Mouse (Mus musculus) kidney, embryonic 14.5 days (tissue): Measurements from ENCODE around the gene Ide. TPM values are rescaled to one million over a fixed set of nuclear protein-coding genes. Genes with fewer than 3 reads are reported as not detected.
A peak's percentile ranks its signal among the peaks of the same experiment; 100 is the strongest.

Source experiments
- ATAC-seq: fragments of 200-750 bp; cut with Nextera tagmentation; 2 replicates; pipeline ENCODE4 v1.8.0; 2017; ENCODE audit warnings: moderate number of reproducible peaks, mild to moderate bottlenecking, moderate TSS enrichment, moderate library complexity; ENCODE audit not compliant: low FRiP score, low TSS enrichment
- H3K27ac ChIP-seq: fragments of 300-500 bp; sonication (generic); 2 replicates; pipeline ENCODE4 v1.5.1; 2014; ENCODE audit warnings: low read depth, mild to moderate bottlenecking, low read length, moderate library complexity, mixed read lengths
- H3K27me3 ChIP-seq: fragments of 300-500 bp; sonication (generic); 2 replicates; pipeline ENCODE4 v1.6.1; 2014; ENCODE audit warnings: mild to moderate bottlenecking, low read length; ENCODE audit not compliant: control insufficient read depth, insufficient read depth
- H3K36me3 ChIP-seq: fragments of 300-500 bp; sonication (generic); 2 replicates; pipeline ENCODE4 v1.6.1; 2014; ENCODE audit warnings: low read length, mixed read lengths; ENCODE audit not compliant: control insufficient read depth, insufficient read depth
- H3K4me1 ChIP-seq: fragments of 300-500 bp; sonication (generic); 2 replicates; pipeline ENCODE4 v1.6.1; 2014; ENCODE audit warnings: low read length, mixed read lengths; ENCODE audit not compliant: control insufficient read depth, insufficient read depth
- H3K4me2 ChIP-seq: fragments of 300-500 bp; sonication (generic); replicated peaks from 2 replicates; pipeline ENCODE4 v1.6.1; 2014; ENCODE audit warnings: low read depth, mild to moderate bottlenecking, low read length
- H3K4me3 ChIP-seq: fragments of 300-500 bp; sonication (generic); 2 replicates; pipeline ENCODE4 v1.5.1; 2014; ENCODE audit warnings: mild to moderate bottlenecking, low read length
- H3K9ac ChIP-seq: fragments of 300-500 bp; sonication (generic); 2 replicates; pipeline ENCODE4 v1.6.1; 2014; ENCODE audit warnings: low read depth, mild to moderate bottlenecking, low read length, moderate library complexity
- H3K9me3 ChIP-seq: fragments of 300-500 bp; sonication (generic); 2 replicates; pipeline ENCODE4 v1.6.1; 2016; ENCODE audit warnings: low read length; ENCODE audit not compliant: control insufficient read depth
- WGBS: fragments of 180-500 bp; shearing (Covaris S2); extraction: QIAGEN DNeasy Blood & Tissue Kit; methylation state at CpG from one replicate; pipeline ENCODE4 v1.1.7; 2014; 5-methylcytosine and 5-hydroxymethylcytosine counted together
- polyA plus RNA-seq: library from polyadenylated mRNA; unstranded; fragments of >200 nt; fragmentation: Nextera tagmentation; extraction: Ambion mirVana; gene quantifications from 2 replicates; pipeline ENCODE4 v1.2.1, GENCODE M21; 2014

Ide gene
- polyA plus RNA-seq, 1 experiment from 2014 or later, result 74.9 TPM

- Histone ChIP-seq H3K4me3 (no peak overlapping the region), H3K36me3 (no peaks in the 10 kb centered on the region), H3K4me2 (no peak overlapping the region), H3K4me1 (no peaks in the 10 kb centered on the region), H3K27me3 (peaks cover 5% of the 10 kb centered on the region; the same call in 1 of the 2 replicates), H3K9ac (no peak overlapping the region), H3K27ac (no peak overlapping the region), H3K9me3 (peaks cover 6% of the 10 kb centered on the region; the same call in 1 of the 2 replicates)
- 30% methylated on average over 2 of the region's 2 CpGs for WGBS
- ATAC-seq, result no peak
Measured at GRCm38 (mm10) chr19:37242707-37243106, 94.9 kb downstream of the Ide start.

GRCm38 (mm10) chr19:37241201-37241600 is 96.5 kb downstream of the Ide start:
- Histone ChIP-seq H3K9me3 (peaks cover 6% of the 10 kb centered on the region; the same call in 1 of the 2 replicates), H3K4me1 (no peaks in the 10 kb centered on the region), H3K4me3 (no peak overlapping the region), H3K27me3 (peaks cover 6% of the 10 kb centered on the region; the same call in 1 of the 2 replicates), H3K27ac (no peak overlapping the region), H3K4me2 (no peak overlapping the region), H3K36me3 (no peaks in the 10 kb centered on the region), H3K9ac (no peak overlapping the region)
- 72% methylated on average over 5 of the region's 5 CpGs for WGBS
- ATAC-seq, result no peak

- Histone ChIP-seq H3K4me2 (no peak overlapping the region), H3K4me3 (no peak overlapping the region), H3K9me3 (no peaks in the 10 kb centered on the region), H3K27ac (no peak overlapping the region), H3K4me1 (no peaks in the 10 kb centered on the region), H3K27me3 (peaks cover 25% of the 10 kb centered on the region), H3K9ac (no peak overlapping the region), H3K36me3 (no peaks in the 10 kb centered on the region)
- no peak for ATAC-seq
- 14% methylated on average over 4 of the region's 4 CpGs for WGBS
Measured at GRCm38 (mm10) chr19:37239096-37239495, 98.6 kb downstream of the Ide start.

- H3K4me3 ChIP-seq, result no peak overlapping the region
- no peaks in the 10 kb centered on the region for H3K36me3 ChIP-seq
- no peak overlapping the region for H3K4me2 ChIP-seq
- no peaks in the 10 kb centered on the region for H3K9me3 ChIP-seq
- ATAC-seq, result no peak
- WGBS, result 17% methylated on average over 7 of the region's 7 CpGs
- H3K9ac ChIP-seq, result no peak overlapping the region
- H3K4me1 ChIP-seq, result peaks cover 4% of the 10 kb centered on the region; the same call in 1 of the 2 replicates
- no peak overlapping the region for H3K27ac ChIP-seq
- peaks cover 29% of the 10 kb centered on the region for H3K27me3 ChIP-seq
Measured at GRCm38 (mm10) chr19:37238651-37239050, 99.0 kb downstream of the Ide start.

GRCm38 (mm10) chr19:37237712-37238437 is 99.8 kb downstream of the Ide start:
- H3K4me3 ChIP-seq, result no peak overlapping the region
- ATAC-seq, result 0 out of 2 replicates have a peak, but pooled peaks have one; percentile 7
- H3K4me2 ChIP-seq, result no peak overlapping the region
- peaks cover 32% of the 10 kb centered on the region for H3K27me3 ChIP-seq
- no peaks in the 10 kb centered on the region for H3K36me3 ChIP-seq
- WGBS, result 11% methylated on average over 15 of the region's 15 CpGs
- no peak overlapping the region for H3K27ac ChIP-seq
- H3K4me1 ChIP-seq, result peaks cover 5% of the 10 kb centered on the region; the same call in 1 of the 2 replicates
- no peak overlapping the region for H3K9ac ChIP-seq
- H3K9me3 ChIP-seq, result no peaks in the 10 kb centered on the region

GRCm38 (mm10) chr19:37237306-37237705 is 100.3 kb downstream of the Ide start:
- ATAC-seq, result no peak
- Histone ChIP-seq H3K27me3 (peaks cover 34% of the 10 kb centered on the region), H3K4me2 (no peak overlapping the region), H3K9ac (no peak overlapping the region), H3K4me3 (no peak overlapping the region), H3K9me3 (no peaks in the 10 kb centered on the region), H3K36me3 (no peaks in the 10 kb centered on the region), H3K4me1 (peaks cover 5% of the 10 kb centered on the region; the same call in 1 of the 2 replicates), H3K27ac (no peak overlapping the region)
- 53% methylated on average over 5 of the region's 5 CpGs for WGBS

- no peak for ATAC-seq
- Histone ChIP-seq H3K4me3 (no peak overlapping the region), H3K9ac (no peak overlapping the region), H3K36me3 (no peaks in the 10 kb centered on the region), H3K9me3 (no peaks in the 10 kb centered on the region), H3K27ac (no peak overlapping the region), H3K4me1 (peaks cover 5% of the 10 kb centered on the region; the same call in 1 of the 2 replicates), H3K27me3 (peaks cover 34% of the 10 kb centered on the region), H3K4me2 (no peak overlapping the region)
- WGBS, result 66% methylated on average over 8 of the region's 8 CpGs
Measured at GRCm38 (mm10) chr19:37235818-37236217, 101.8 kb downstream of the Ide start.

- ATAC-seq, result no peak
- H3K4me2 ChIP-seq, result peak overlapping the region; percentile 55
- no peaks in the 10 kb centered on the region for H3K36me3 ChIP-seq
- peaks cover 34% of the 10 kb centered on the region for H3K27me3 ChIP-seq
- peaks cover 5% of the 10 kb centered on the region; the same call in 1 of the 2 replicates for H3K4me1 ChIP-seq
- WGBS, result 2% methylated on average over 63 of the region's 63 CpGs
- H3K9ac ChIP-seq, result peak overlapping the region; percentile 23; the same call in 1 of the 2 replicates
- H3K9me3 ChIP-seq, result no peaks in the 10 kb centered on the region
- no peak overlapping the region for H3K27ac ChIP-seq
- peak overlapping the region; percentile 39 for H3K4me3 ChIP-seq
Measured at GRCm38 (mm10) chr19:37233561-37234539, 103.8 kb downstream of the Ide start.
